Mouse (Mus musculus) heart, postnatal 36 days (tissue): ENCODE measurements at regions not wholly inside any gene's neighbourhood (a gene's known extent, or its start where the extent isn't known, plus 50 kb on each side); places are given as distances from the start of the nearest gene placed in this dataset.
"Not testable (repeated sequence)": the region's sequence is repeated elsewhere in the genome, so short reads cannot be mapped to it uniquely, and the experiment has no call there.

Experiments
- DNase-seq, 2 experiments: peaks; one replicate each; pipeline ENCODE4 v3.0.0; 2021 to 2022
- intact Hi-C: fragments of 180-260 bp; cut with DNase I; formaldehyde crosslinking; loops from one replicate; pipeline ENCODE4 v1.15.1; 2025

DNA sequence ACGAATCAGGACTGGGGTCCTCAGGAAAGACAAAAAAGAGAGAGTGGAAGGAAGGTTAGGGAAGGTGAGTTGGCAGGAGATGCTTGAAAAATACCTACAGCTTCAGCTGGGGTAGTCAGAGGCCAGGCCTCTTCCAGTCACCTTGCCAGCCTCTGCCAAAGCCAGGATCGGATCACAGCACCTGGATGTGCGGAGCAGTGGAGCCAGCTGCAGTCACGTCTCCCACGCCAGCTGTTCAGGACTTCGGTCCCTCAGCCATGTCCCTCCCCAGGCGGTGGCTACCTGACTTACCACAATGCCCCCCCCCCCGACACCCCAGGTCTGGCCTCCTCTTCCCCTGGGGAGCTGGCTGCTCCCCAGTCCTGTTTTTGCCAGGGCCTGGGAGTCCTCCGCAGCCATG, 134.3 kb upstream of the Bcor start:
- no peak for DNase-seq
- intact Hi-C loops, result no loop called here

DNA sequence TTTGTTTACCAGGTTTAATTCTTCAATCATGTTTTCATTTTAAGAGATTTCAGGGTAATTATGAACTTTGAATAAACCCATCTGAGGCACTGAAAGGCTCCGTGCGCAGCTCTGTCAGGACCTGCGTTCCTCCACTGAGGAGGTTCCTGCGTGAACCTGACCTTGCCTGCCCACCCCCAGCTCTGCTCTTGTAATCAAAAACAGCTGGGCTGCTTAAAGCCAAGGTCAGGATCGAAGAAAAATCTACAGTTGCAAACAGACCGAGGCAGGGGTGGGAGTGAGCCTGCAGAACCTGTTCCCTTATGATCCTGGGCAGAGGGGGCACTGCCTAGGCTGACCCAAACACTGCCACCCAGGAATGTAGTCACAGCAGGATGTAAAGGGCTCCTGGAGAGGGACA, 134.8 kb upstream of the Bcor start:
- intact Hi-C loops, result no loop called here
- no peak for DNase-seq

DNA sequence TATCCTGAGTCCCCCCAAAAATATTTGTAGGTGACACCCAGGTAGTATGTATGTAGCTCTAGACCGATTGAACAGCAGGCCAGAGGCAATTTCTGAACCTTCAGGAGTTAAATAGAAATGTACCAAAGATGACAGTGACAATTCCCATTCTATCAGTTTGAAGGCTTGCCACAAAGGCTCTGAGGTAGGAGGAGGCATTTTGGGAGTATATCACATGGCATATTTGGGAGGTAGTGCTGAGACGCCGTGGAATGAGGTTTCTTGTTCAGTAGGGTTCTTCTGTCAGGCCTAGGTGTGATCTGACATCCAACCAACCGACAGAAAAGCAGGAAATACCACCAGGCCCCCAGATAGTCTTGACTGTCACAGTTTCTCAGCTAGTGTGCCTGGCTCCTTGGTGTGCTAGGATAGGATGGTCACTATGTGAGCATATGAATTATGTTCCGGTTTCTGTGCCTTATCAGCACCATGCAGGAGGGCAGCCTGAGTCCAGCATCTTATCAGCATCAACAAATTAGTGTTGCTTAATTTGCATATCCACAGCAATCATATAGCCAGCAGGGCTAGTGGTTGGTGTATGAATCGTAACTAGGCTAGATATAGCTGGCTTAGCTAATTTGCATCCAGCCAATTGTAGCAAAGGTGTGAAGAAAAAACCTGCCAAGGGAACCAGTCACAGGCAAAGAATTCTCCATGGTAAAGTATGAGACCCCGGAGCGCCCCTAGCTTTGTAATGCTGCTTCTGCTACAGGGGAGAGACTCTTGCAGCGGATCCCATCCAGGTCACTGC, 136.3 kb upstream of the Bcor start:
- intact Hi-C loops, result no loop called here
- no peak for DNase-seq

DNA sequence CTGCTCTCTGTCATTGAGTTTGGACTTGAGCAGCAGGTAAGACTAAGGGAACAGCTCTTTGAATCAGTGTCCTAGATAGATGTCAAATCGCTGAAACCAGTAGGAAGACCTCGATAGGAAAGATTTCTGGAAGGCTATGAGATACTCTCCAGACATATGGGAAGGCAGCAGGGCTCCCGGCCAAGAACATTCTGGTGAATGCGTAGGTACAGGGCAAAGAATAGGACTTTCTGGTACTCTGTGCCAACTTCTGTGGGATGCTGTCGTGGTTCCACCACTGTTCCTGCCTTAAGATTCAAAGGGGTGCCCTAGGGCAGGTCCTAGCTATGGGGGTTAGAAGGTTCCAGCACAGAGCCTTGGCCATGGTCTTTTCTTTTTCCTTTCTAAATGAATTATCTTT, 138.5 kb upstream of the Bcor start:
- intact Hi-C loops, result no loop called here
- DNase-seq, result no peak

DNA sequence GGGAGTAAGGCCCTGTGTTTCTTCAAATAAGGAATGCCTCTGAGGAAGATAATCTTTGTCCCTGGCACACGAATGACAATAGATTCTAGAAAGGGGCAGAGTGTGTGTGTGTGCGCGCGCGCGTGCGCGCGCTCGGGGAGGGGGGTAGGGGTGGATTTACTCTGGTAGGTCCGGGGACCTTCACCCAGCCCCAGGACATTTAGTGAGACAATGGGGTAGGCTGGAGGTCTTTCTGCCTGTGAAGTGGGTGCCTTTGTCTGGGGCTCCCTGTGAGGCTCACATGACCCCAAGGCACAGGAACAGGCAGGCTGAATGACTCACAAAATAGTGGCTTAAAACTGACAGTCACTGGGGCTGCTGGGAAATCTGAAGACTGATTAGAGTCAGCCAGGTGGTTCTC, 139.1 kb upstream of the Bcor start:
- no peak for DNase-seq
- intact Hi-C loops, result no loop called here

DNA sequence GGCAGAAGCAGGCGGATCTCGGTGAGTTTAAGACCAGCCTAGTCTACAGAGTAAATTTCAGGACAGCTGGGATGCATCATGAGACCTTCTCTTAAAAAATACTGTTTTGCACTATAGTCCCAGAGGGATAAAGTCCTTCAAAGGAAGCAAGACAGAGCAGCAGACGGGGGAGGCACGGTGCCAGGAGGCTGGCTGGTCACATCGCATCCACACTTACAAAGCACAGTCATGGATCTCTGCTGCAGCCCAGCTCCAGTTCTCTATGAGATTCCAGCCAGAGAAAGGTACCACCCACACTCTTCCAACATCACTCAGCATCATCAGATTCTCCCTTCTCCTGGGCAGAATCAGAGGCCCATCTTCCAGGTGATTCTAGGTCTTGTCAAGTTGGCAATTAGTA, 144.5 kb upstream of the Bcor start:
- intact Hi-C loops, result no loop called here
- DNase-seq, result no peak

DNA sequence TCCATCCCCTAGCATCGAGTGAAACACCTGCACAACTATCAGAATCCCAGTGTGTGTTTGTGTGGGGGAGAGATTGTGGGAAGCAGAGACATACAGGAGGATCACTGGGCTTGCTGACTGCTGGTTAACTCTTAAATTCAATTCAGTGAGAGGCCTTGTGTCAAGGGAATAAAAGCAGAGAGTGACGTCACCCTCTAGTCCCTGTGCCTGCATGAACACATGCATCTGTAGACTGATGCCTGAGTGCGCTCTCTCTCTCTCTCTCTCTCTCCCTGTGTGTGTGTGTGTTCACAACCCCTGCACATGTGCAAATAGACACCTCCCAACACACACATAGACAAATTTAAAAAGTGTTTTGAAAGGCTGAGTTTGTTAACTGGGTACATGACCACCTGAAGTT, 146.8 kb upstream of the Bcor start:
- intact Hi-C loops, result no loop called here
- DNase-seq, result no peak

DNA sequence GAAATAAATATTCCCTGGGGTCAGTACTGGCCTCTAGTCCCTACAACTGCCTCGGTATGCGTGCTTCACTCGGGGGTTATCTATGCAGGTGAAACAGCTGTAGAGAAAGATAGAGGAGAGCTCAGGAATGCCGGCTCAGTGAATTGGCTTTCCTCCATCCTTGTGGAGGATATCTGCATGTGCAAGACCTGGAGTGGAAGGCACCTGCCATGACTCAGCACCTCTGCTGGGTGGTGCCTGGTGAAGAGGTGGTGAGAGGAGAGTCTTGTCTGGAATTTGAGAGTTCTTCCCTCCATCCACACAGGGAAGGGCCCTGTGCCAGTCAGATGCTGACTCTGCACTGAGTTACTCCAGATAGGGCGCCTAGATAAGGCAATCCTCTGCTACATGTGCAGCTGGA, 152.4 kb upstream of the Bcor start:
- DNase-seq, result no peak
- intact Hi-C loops, result no loop called here

DNA sequence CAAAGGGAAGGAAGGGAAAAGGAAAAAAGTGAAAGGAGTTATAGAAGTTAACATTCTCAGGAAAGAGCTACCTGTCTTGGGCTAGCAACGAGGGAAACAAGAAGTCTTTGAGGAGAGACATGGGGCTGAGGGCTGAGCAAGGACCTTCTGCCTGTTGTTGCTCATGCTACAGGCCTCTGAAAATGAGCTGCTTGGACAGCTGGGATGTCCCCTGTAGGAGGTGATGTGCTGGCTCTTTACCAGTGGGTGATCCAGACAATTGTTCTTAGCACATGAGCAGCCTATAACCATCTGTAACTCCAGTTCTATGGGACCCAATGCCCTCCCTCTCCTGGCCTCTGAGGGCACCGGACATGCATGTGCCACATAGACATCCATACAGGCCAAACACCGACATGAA, 155.5 kb upstream of the Bcor start:
- no peak for DNase-seq
- intact Hi-C loops, result no loop called here

DNA sequence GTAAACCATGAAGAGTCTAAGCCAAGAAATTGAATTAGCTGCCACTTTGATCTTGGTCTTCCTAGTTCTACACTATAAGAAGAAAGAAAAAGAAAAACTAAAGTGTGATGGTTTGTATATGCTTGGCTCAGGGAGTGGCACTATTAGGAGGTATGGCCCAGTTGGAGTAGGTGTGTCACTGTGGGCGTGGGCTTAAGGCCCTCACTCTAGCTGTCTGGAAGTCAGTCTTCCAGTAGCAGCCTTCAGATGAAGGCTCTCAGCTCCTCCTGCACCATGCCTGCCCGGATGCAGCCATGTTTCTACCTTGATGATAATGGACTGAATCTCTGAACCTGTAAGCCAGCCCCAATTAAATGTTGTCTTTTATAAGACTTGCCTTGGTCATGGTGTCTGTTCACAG, 157.3 kb upstream of the Bcor start:
- DNase-seq, result not testable (repeated sequence)

DNA sequence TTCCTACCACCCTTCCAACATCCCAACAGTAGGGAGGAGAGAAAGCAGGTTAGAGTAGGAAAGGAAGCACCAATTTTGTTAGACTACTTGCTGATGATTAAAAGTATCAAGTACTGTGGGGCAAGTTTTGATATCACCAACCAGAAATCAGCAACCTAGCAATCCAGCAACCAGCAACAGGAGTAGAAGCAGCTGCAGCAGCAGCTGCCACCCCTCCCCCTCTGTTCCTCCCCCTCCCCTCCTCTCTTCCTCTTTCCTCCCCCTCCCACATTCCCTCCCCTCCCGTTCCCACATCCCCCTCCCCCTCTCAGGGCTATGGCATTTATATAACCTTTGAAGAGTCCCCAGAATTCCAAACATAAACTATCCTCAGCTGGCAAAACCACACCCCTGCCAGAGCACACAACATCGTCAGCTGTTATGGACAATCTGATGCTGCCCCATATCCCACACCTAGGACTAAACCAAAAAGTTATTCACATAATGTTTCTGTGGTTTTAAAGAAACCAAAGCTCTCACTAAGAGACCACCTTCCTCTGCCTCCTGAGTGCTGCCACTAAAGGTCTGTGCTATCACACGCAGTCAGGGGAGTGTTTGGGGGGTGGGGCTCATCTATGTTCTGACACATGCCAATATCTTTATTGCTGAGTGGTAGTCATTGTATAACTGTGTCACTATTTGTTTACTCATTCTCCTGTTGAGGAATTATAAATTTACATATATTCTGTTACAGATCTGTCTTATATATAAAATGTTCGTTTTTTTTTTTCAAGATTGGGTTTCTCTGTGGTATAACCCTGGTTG, 158.9 kb upstream of the Bcor start:
- no peak for DNase-seq
- intact Hi-C loops, result no loop called here

More for the DNA sequence above, 157.3 kb upstream of the Bcor start:
- intact Hi-C loops, result not testable (repeated sequence)

DNA sequence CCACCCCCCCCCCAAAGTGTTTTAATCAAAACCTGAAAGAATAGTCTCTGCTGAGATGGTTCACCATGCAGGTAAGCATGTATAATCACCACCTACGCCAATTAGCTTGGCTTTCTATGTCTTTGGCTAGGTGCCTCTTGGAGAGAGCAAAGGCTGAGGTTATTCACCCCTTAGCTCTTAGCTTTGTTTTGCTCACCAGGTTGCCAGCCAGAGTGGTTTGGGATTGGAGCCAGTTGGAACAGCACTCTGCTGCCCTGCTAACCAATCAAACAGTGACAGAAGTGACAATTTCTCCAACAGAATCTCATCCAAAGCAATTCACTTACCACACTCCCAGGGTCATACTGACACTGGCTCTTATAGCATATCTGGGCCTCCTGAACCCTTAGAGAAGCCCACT, 162.3 kb upstream of the Bcor start:
- DNase-seq, result no peak

DNA sequence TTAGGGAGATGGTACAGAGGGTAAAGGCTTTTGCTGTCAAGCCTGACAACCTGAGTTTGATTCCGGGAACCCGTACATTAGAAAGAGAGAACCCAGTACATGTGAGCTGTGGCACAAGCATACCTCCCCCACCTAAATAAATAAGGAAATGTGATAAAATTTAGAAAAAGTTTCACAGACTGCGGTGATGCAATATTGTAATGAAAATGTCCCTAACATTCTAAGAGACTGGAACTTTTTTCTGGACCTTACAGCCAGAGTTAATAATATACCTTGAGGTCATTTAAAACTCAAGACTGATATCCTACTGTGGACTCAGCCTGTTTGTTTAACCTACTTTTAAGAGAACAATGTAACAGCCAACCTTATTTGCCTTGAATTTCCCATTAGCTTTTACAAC, 163.1 kb upstream of the Bcor start:
- intact Hi-C loops, result no loop called here

More for the DNA sequence above, 162.3 kb upstream of the Bcor start:
- intact Hi-C loops, result no loop called here

DNA sequence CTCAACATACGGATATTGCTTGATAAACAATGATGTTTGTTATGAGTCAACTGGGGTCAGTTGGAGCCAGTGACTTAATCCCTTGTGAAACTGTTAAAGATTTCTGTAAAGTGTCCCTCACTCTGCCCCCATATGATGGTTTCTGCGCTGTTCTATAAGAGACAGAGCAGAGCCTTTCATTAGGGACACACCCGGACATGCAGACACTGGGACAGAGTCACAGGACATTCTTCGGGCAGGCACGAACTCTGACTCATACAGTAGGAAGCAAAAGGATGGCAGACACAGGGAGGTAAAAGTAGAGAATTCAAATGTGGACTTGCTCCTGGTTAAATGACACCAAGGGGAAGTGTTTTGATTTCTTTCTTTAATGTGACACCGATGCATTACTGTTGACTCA, 163.7 kb upstream of the Bcor start:
- no peak for DNase-seq
- intact Hi-C loops, result no loop called here

More for the DNA sequence above, 163.1 kb upstream of the Bcor start:
- no peak for DNase-seq

DNA sequence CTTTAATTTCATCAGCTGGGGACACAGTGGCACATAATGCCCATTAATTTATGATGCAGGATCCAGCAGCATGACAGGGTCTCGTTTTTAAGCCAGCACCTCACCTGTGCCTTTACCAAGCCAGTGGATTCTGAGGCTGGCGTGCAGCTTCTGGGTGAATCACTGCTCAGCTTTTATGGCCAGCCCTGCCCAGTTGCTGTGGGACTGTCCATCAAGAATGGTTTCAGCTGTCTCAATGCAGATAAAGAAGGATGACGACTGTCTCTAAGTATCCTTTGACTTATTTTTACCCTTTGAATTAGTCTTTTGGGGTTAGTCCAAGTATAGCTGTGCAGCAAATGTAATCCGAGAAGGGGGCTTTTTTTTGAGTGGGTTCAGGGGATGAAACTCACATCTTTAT, 167.3 kb upstream of the Bcor start:
- intact Hi-C loops, result no loop called here
- no peak for DNase-seq

DNA sequence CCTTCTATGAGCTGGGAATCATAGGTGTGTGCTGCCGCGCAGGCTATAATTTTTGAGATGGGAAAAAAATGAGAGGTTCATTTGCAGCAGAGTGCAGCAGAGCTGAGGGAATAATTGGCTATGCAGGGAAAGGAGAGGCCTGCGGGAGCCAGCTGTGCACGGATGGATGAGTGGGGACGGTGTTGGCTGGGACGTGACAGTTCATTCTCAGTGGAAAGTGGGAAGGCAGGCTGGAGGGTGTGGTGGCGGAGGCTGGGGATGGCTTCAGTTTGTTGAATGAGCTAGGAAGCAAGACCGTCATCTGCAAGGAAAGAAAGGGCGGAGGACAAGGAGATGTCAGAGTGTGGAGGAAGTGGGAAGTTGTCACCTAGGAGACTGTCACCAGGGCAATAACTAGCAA, 180.4 kb upstream of the Bcor start:
- intact Hi-C loops, result no loop called here
- DNase-seq, result no peak

DNA sequence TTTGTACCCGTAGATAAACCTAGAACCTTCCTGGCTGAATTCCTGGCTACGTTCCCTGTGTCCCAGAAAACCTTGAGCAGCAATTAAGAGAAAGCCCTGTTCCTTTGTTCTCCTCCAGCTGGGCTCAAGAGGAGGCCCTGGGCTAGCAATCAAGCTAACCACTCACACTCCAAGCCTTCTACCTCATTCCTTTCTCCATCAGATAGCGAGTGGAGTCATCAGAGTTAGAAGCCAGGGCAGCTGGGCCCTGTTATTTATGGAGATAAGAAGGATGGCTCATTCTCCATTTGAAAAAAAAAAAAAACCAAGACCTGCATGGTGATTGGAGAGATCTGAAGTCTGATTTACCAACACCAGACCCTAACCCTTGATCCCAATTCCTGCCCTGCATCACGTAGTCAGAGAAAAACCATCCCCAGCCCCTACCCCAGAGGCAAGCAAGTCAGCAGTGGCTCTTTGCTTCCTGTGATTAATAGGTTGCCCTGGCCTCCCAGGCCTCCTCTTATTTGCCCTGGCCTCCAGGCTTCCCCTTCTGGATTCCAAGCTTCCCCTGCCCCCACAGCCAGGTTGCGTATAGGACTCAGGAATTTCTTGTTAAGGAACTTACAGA, 181.3 kb upstream of the Bcor start:
- intact Hi-C loops, result no loop called here
- DNase-seq, result no peak

DNA sequence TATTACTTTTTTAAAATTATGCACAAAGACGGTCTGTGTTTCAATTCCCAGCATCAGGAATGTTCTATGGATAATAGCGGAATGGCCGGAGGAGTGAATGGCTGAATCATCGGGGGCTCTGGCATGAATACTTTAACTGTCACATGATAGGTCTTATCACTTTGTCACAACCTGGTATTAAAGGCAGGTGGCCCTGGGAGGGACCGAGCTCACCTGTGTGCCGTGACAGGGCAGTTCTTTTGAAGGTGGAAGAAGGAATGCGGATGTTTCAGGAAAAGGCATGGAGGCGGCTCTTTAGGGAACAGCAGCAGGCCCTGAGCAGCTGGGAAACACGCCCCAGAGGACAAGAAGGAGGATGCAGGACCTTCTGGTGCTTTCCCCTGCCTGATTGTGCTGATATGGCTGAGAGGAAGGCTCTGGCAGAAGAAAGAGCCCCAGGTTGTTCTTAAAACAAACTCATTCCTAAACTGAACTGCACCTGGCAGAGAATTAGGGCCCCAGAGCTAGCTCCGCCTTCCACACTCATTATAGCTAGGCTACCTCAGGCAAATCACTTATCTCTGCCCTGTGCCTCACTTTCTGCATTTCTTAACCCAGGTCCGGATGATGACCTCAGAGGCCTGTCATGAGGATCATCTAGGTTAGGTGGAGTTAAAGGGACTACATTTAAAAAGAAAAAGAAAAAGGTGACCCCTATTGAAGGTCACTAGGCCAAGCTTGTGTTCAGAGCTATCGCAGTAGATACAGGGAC, 184.8 kb upstream of the Bcor start:
- intact Hi-C loops, result no loop called here

DNA sequence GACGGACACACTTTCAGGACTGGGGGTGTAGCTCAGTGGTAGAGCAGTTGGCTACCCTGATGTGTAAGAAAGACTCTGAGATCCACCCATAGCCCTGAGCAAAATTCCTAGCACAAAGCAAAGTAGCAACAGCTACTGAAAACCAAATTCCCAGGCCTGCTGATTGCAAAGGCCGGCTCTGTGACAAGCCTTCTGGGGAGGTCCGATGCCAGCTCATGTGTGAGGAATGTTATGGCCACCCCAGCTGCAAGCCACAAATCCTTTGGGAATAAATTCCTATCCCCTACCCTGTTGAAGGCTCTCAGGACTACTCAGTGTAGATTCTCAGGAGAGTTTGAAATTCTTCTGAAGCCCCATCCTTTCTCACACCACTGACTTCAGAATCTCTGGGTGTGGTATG, 186.7 kb upstream of the Bcor start:
- DNase-seq, result no peak
- intact Hi-C loops, result no loop called here

More for the DNA sequence above, 184.8 kb upstream of the Bcor start:
- DNase-seq, result no peak

DNA sequence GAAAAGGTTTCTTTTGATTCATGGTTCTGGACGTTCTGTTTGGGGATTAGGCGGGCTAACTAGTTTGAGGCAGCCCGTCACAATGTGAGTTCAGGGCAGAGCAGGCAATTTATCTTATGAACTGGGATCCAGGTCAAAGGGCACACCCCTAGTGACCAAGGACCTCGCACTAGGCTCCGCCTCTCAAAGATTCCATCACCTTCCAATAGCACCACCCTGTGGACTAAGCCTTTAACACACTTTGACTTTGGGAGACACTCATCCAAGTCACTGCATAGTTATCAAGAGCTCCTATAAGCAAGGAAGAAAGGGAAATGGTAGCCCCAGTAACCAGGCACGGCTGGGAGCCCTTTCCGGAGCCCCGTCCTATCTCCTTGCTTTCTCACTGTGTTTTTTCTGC, 188.0 kb upstream of the Bcor start:
- no peak for DNase-seq
- intact Hi-C loops, result no loop called here

DNA sequence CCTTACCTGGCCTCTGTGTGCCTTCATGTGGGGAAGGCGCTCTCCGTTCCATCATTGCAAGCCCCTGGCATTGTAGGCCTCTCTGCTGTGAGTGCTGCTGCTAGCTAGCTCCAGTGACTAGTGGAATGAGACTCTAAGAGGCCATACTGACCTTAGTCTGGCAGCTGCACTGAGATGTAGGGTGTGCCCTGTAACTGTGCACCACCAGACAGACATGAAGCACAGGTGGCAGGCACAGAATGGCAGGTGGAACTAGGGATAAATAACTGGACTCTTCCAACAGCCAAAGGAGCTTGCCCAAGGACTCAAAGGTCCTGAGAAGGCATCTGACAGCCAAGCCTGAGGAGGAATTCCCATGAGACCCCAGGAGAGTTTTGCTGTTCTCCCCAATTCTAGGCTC, 194.7 kb upstream of the Bcor start:
- DNase-seq, result no peak
- intact Hi-C loops, result no loop called here
